Mouse (Mus musculus) heart, embryonic 13.5 days (tissue): Measurements from ENCODE around the gene Olfr1275. TPM values are rescaled to one million over a fixed set of nuclear protein-coding genes. Genes with fewer than 3 reads are reported as not detected.

Experiments used
- ATAC-seq: fragments of 200-750 bp; cut with Nextera tagmentation; 2 replicates; pipeline ENCODE4 v1.8.0; 2017; ENCODE audit warnings: moderate TSS enrichment; ENCODE audit not compliant: insufficient number of reproducible peaks, low FRiP score, low TSS enrichment; ENCODE audit errors: extremely low read depth
- H3K27ac ChIP-seq: fragments of 300-500 bp; sonication (generic); replicated peaks from 2 replicates; pipeline ENCODE4 v1.5.1; 2015; ENCODE audit warnings: moderate library complexity, mild to moderate bottlenecking, inconsistent platforms
- H3K27me3 ChIP-seq: fragments of 300-500 bp; sonication (generic); replicated peaks from 2 replicates; pipeline ENCODE4 v1.6.1; 2015; ENCODE audit warnings: mild to moderate bottlenecking, inconsistent platforms
- H3K36me3 ChIP-seq: fragments of 300-500 bp; sonication (generic); 2 replicates; pipeline ENCODE4 v1.6.1; 2015; ENCODE audit warnings: mild to moderate bottlenecking, inconsistent platforms
- H3K4me1 ChIP-seq: fragments of 300-500 bp; sonication (generic); 2 replicates; pipeline ENCODE4 v1.6.1; 2015; ENCODE audit warnings: inconsistent platforms
- H3K4me2 ChIP-seq: fragments of 300-500 bp; sonication (generic); 2 replicates; pipeline ENCODE4 v1.6.1; 2015; ENCODE audit warnings: inconsistent platforms, mild to moderate bottlenecking, moderate library complexity
- H3K4me3 ChIP-seq: fragments of 300-500 bp; sonication (generic); 2 replicates; pipeline ENCODE4 v1.5.1; 2015; ENCODE audit warnings: moderate library complexity, mild to moderate bottlenecking, inconsistent platforms
- H3K9ac ChIP-seq: fragments of 300-500 bp; sonication (generic); 2 replicates; pipeline ENCODE4 v1.6.1; 2015; ENCODE audit warnings: inconsistent platforms, mild to moderate bottlenecking, moderate library complexity
- H3K9me3 ChIP-seq: fragments of 300-500 bp; sonication (generic); 2 replicates; pipeline ENCODE4 v1.6.1; 2016; ENCODE audit warnings: inconsistent platforms
- WGBS: fragments of 180-500 bp; shearing (Covaris S2); methylation state at CpG from one replicate; pipeline ENCODE4 v1.1.7; 2015; ENCODE audit warnings: mixed read lengths; 5-methylcytosine and 5-hydroxymethylcytosine counted together
- polyA plus RNA-seq: library from polyadenylated mRNA; unstranded; fragments of >200 nt; fragmentation: Nextera tagmentation; extraction: Ambion mirVana; gene quantifications from 2 replicates; pipeline ENCODE4 v1.2.1, GENCODE M21; 2015

The Olfr1275 gene
- polyA plus RNA-seq = not detected in 2 replicates

DNA sequence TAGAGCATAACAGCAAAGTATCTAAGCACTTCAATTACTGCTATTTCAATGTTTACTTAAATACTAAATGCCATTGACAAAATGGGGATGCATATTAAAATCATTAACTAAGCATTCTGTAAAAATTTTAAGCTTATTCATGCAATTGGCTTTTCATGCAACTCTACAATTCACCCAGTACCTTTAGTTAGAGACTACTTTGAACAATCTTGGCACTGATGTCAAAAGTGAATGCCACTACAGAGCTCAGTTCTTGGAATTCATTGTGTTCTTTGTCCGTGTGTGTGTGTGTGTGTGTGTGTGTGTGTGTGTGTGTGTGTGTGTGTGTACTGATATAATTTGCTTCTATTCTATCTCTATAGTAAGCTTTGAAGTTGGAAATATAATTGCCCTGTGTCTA is at the start of gene Olfr1275:
Gene Olfr1275, minus strand, starts transcription at position 101 of the 400 bp plus-strand sequence.
- 61% methylated on average over 1 of the region's 1 CpGs for WGBS

GRCm38 (mm10) chr2:111274006-111274405 is 38.9 kb upstream of the Olfr1275 start, which contains the start of gene Olfr1277:
Olfr1277 (minus strand) TSS chr2:111274106.
- Histone ChIP-seq H3K9me3 (no peaks in the 10 kb centered on the region), H3K4me3 (no peak within 1 kb of the TSS), H3K27ac (no peak within 1 kb of the TSS), H3K36me3 (no peaks in the 10 kb centered on the region), H3K9ac (no peak within 1 kb of the TSS), H3K27me3 (no peaks in the 10 kb centered on the region), H3K4me1 (no peaks in the 10 kb centered on the region), H3K4me2 (no peak within 1 kb of the TSS)
- WGBS = 66% methylated on average over 2 of the region's 2 CpGs
- no peak for ATAC-seq

More for the DNA sequence above, at the start of gene Olfr1275:
- Histone ChIP-seq H3K27me3 (no peaks in the 10 kb centered on the region), H3K4me1 (no peaks in the 10 kb centered on the region), H3K27ac (no peak within 1 kb of the TSS), H3K9me3 (no peaks in the 10 kb centered on the region), H3K4me3 (no peak within 1 kb of the TSS), H3K4me2 (no peak within 1 kb of the TSS), H3K36me3 (no peaks in the 10 kb centered on the region), H3K9ac (no peak within 1 kb of the TSS)
- ATAC-seq = no peak

- ATAC-seq = no peak
- no peak within 1 kb of the TSS for H3K4me3 ChIP-seq
- no peak within 1 kb of the TSS for H3K4me2 ChIP-seq
Observed at GRCm38 (mm10) chr2:111254216-111254615, 19.1 kb upstream of the Olfr1275 start, which contains the start of gene Olfr1276. Olfr1276 (plus strand) TSS chr2:111254516.

DNA sequence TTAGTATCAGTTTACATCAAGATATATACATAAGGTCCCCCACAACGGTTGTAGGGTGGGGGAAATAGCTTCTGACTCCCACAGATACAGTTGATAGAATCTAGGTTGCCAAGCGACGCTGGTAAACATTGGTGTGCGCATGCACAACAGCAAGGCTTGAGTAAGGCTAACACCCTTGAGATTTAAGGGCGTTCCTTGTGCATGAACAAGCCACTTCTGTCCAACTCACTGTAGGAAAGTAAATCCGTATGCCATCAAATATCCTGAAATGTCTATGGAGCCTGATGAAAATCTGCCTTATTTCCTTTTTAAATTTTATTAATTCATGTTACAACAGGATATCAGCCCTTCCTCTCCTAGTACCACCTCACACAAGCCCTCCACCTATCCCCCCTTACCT is 5.6 kb downstream of the Olfr1275 start, which contains the start of gene 4930430A15Rik:
Gene 4930430A15Rik, minus strand, starts transcription at position 101 of the 400 bp plus-strand sequence.
- ATAC-seq = no peak
- Histone ChIP-seq H3K4me2 (no peak within 1 kb of the TSS), H3K4me3 (no peak within 1 kb of the TSS), H3K4me1 (no peaks in the 10 kb centered on the region), H3K27me3 (no peaks in the 10 kb centered on the region), H3K9me3 (0 out of 2 replicates have a peak, but pooled peaks cover 3% of the 10 kb centered on the region), H3K27ac (no peak within 1 kb of the TSS), H3K36me3 (no peaks in the 10 kb centered on the region), H3K9ac (no peak within 1 kb of the TSS)
- 73% methylated on average over 6 of the region's 6 CpGs for WGBS

More at GRCm38 (mm10) chr2:111254216-111254615, 19.1 kb upstream of the Olfr1275 start, which contains the start of gene Olfr1276:
- no peak within 1 kb of the TSS for H3K27ac ChIP-seq
- no peaks in the 10 kb centered on the region for H3K27me3 ChIP-seq
- H3K9me3 ChIP-seq = no peaks in the 10 kb centered on the region
- H3K9ac ChIP-seq = no peak within 1 kb of the TSS
- H3K36me3 ChIP-seq = no peaks in the 10 kb centered on the region
- H3K4me1 ChIP-seq = no peaks in the 10 kb centered on the region

DNA sequence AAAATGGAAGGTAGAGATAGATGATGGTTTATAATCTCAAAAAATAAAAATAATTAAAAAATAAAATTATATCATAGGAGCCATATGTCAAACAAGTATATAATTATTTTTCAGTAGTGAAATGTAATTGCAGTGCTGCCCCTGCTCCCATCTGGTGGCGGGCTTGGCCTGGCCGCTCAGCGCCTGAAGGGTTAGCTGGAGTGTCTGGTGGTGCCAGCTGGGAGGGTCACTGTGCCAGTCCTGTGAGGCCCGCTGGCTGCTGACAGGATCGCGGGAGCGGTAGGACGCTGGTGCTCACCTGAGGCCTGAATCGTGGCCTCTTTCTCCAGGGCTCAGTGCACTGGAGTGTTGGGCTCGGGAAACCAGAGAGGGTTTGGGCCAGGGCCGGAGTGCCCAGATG is 53.0 kb downstream of the Olfr1275 start:
- Histone ChIP-seq H3K9me3 (no peaks in the 10 kb centered on the region), H3K4me1 (no peaks in the 10 kb centered on the region), H3K4me2 (no peak overlapping the region), H3K27ac (no peak overlapping the region), H3K9ac (no peak overlapping the region), H3K4me3 (no peak overlapping the region), H3K36me3 (no peaks in the 10 kb centered on the region), H3K27me3 (no peaks in the 10 kb centered on the region)
- WGBS = 88% methylated on average over 11 of the region's 11 CpGs
- no peak for ATAC-seq

Other genes with a start within 250 kb of the Olfr1275 start
- gene Gm13941, start 129.3 kb downstream of the Olfr1275 start, polyA plus RNA-seq = not detected in 2 replicates
- gene Gm15130, start 82.3 kb downstream of the Olfr1275 start, polyA plus RNA-seq = not detected in 2 replicates
- gene 4930430A15Rik, start 5.7 kb downstream of the Olfr1275 start, polyA plus RNA-seq = not detected in 2 replicates
- not detected in 2 replicates for gene Olfr1276, start 19.2 kb upstream of the Olfr1275 start, polyA plus RNA-seq
- not detected in 2 replicates for gene Olfr1277, start 38.8 kb upstream of the Olfr1275 start, polyA plus RNA-seq
- not detected in 2 replicates for gene Olfr1278, start 54.9 kb upstream of the Olfr1275 start, polyA plus RNA-seq
- gene Olfr1279, start 65.3 kb upstream of the Olfr1275 start, polyA plus RNA-seq = not detected in 2 replicates
- not detected in 2 replicates for gene Olfr1280, start 78.7 kb upstream of the Olfr1275 start, polyA plus RNA-seq
- gene Olfr1281, start 91.2 kb upstream of the Olfr1275 start, polyA plus RNA-seq = not detected in 2 replicates
- gene Olfr1282, start 100.8 kb upstream of the Olfr1275 start, polyA plus RNA-seq = not detected in 2 replicates
- not detected in 2 replicates for gene Olfr1283, start 131.5 kb upstream of the Olfr1275 start, polyA plus RNA-seq
- not detected in 2 replicates for gene Olfr1284, start 140.2 kb upstream of the Olfr1275 start, polyA plus RNA-seq
- gene Olfr1286, start 187.8 kb upstream of the Olfr1275 start, polyA plus RNA-seq = not detected in 2 replicates
- gene Olfr1287, start 213.9 kb upstream of the Olfr1275 start, polyA plus RNA-seq = not detected in 2 replicates
- gene Olfr1288, start 238.8 kb upstream of the Olfr1275 start, polyA plus RNA-seq = not detected in 2 replicates
- gene Olfr1289, start 245.5 kb upstream of the Olfr1275 start, polyA plus RNA-seq = not detected in 2 replicates